Mouse (Mus musculus) lung, embryonic 14.5 days (tissue): ENCODE results near the gene Hspbap1. TPM values are rescaled to one million over a fixed set of nuclear protein-coding genes. Genes with fewer than 3 reads are reported as not detected.

Source experiments
- ATAC-seq: fragments of 200-750 bp; cut with Nextera tagmentation; 2 replicates; pipeline ENCODE4 v1.8.0; 2017; ENCODE audit warnings: mild to moderate bottlenecking, moderate TSS enrichment, moderate library complexity; ENCODE audit not compliant: insufficient read depth
- DNase-seq: peaks from one replicate; pipeline ENCODE4 v3.0.0-alpha.2; 2015
- H3K27ac ChIP-seq: fragments of 300-500 bp; sonication (generic); 2 replicates; pipeline ENCODE4 v1.5.1; 2014; ENCODE audit warnings: low read depth, mild to moderate bottlenecking, moderate library complexity
- H3K27me3 ChIP-seq: fragments of 300-500 bp; sonication (generic); 2 replicates; pipeline ENCODE4 v1.6.1; 2014; ENCODE audit warnings: low read length, control low read depth; ENCODE audit not compliant: insufficient read depth
- H3K36me3 ChIP-seq: fragments of 300-500 bp; sonication (generic); 2 replicates; pipeline ENCODE4 v1.6.1; 2014; ENCODE audit warnings: control low read depth; ENCODE audit not compliant: insufficient read depth
- H3K4me1 ChIP-seq: fragments of 300-500 bp; sonication (generic); 2 replicates; pipeline ENCODE4 v1.6.1; 2014; ENCODE audit warnings: antibody characterized with exemption, control low read depth; ENCODE audit not compliant: insufficient read depth
- H3K4me2 ChIP-seq: fragments of 300-500 bp; sonication (generic); 2 replicates; pipeline ENCODE4 v1.6.1; 2014; ENCODE audit warnings: mild to moderate bottlenecking
- H3K4me3 ChIP-seq: fragments of 300-500 bp; sonication (generic); 2 replicates; pipeline ENCODE4 v1.5.1; 2014; ENCODE audit warnings: low read depth, low read length
- H3K9ac ChIP-seq: fragments of 300-500 bp; sonication (generic); 2 replicates; pipeline ENCODE4 v1.6.1; 2014
- H3K9me3 ChIP-seq: fragments of 300-500 bp; sonication (generic); 2 replicates; pipeline ENCODE4 v1.6.1; 2016; ENCODE audit warnings: low read depth, low read length, control low read depth
- CTCF ChIP-seq: IDR thresholded peaks from 2 replicates; pipeline ENCODE4 v1.5.1; 2016; ENCODE audit warnings: antibody characterized with exemption, low read depth
- WGBS: fragments of 180-500 bp; shearing (Covaris S2); extraction: QIAGEN DNeasy Blood & Tissue Kit; methylation state at CpG from one replicate; pipeline ENCODE4 v1.1.7; 2014; 5-methylcytosine and 5-hydroxymethylcytosine counted together
- polyA plus RNA-seq: library from polyadenylated mRNA; unstranded; fragments of >200 nt; fragmentation: Nextera tagmentation; extraction: Ambion mirVana; gene quantifications from 2 replicates; pipeline ENCODE4 v1.2.1, GENCODE M21; 2014

Gene Hspbap1
- polyA plus RNA-seq, 1 experiment from 2014 or later = 16.0 TPM

DNA sequence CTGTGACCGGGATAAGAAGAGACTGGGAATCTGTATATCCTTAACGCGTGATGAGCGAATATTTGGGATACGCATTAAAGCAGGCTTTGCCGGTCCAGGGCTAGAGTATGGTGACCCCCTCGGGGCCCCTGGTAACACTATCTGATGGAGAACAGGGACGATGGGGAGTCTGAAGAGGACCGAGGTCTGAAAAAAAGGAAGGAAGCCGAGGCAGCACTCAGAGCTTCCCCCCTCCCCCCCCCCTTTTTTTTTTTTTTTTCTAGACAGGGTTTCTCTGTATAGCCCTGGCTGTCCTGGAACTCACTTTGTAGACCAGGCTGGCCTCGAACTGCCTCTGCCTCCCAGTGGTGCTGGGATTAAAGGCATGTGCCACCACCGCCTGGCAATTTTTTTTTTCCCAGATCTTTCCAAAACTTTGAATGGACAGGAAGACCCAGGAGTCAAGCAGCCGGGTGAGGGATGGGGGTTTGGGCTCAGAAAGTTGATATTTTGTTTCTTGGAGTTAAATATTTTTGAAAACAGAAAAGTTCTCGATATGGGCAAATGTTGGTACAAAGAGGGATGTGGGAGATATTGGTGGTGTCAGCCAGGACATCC is 102.3 kb downstream of the Hspbap1 start:
- WGBS = 31% methylated on average over 14 of the region's 14 CpGs
- ATAC-seq (no peak; the same call in 1 of the 2 replicates), DNase-seq (no peak)
- H3K9ac ChIP-seq = no peak overlapping the region
- no peak overlapping the region for H3K27ac ChIP-seq
- no peak for TF ChIP-seq CTCF
- H3K36me3 ChIP-seq = no peaks in the 10 kb centered on the region
- no peaks in the 10 kb centered on the region for H3K4me1 ChIP-seq
- peak overlapping the region; percentile 74; the same call in 1 of the 2 replicates for H3K4me2 ChIP-seq
- H3K4me3 ChIP-seq = 0 out of 2 replicates have a peak overlapping the region, but pooled peaks have one; percentile 65
- no peaks in the 10 kb centered on the region for H3K9me3 ChIP-seq
- peaks cover 28% of the 10 kb centered on the region for H3K27me3 ChIP-seq

DNA sequence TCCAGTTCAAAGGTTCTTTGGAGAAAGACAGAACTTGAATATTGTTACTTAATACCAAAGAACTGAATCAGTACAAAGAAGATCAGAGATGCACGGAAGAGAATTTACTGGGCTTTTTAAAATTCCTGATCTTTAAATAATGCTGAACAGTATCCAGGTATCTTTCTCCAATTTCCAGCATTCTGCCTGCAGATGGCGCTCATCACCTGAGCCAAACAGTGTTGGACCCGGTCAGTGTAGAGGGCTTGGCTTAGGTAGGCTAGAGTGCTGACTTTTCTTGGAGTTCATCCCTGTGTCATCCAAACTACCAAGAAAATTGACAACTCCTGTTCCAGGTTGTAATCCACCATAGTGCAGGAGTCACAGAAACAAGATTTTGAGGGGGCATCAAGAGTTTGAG is 104.2 kb downstream of the Hspbap1 start:
- peak; percentile 53 for DNase-seq
- H3K9me3 ChIP-seq = no peaks in the 10 kb centered on the region
- H3K9ac ChIP-seq = no peak overlapping the region
- no peaks in the 10 kb centered on the region for H3K36me3 ChIP-seq
- TF ChIP-seq CTCF = peak; percentile 52; the same call in 1 of the 2 replicates
- WGBS = 33% methylated on average over 3 of the region's 3 CpGs
- H3K27ac ChIP-seq = no peak overlapping the region
- no peak for ATAC-seq
- no peak overlapping the region for H3K4me2 ChIP-seq
- peaks cover 28% of the 10 kb centered on the region for H3K27me3 ChIP-seq
- H3K4me1 ChIP-seq = no peaks in the 10 kb centered on the region
- H3K4me3 ChIP-seq = no peak overlapping the region

Other genes starting within 250 kb of the Hspbap1 start
- gene Sema5b, start 229.2 kb upstream of the Hspbap1 start, polyA plus RNA-seq = 2.7 and 3.3 TPM in 2 replicates
- 16.0 and 16.5 TPM in 2 replicates for gene Dirc2, start 1.0 kb upstream of the Hspbap1 start, polyA plus RNA-seq
- 0.58 and 0.74 TPM in 2 replicates for gene Parp14, start 101.2 kb downstream of the Hspbap1 start, polyA plus RNA-seq
- 4.7 and 5.2 TPM in 2 replicates for gene Parp9, start 168.1 kb downstream of the Hspbap1 start, polyA plus RNA-seq
- 4.9 and 5.6 TPM in 2 replicates for gene Dtx3l, start 168.8 kb downstream of the Hspbap1 start, polyA plus RNA-seq
- 39.1 and 40.4 TPM in 2 replicates for gene Kpna1, start 208.4 kb downstream of the Hspbap1 start, polyA plus RNA-seq